Mouse (Mus musculus) neural tube, embryonic 13.5 days (tissue): ENCODE data around the gene Tmem220. TPM values are rescaled to one million over a fixed set of nuclear protein-coding genes. Genes with fewer than 3 reads are reported as not detected.
A peak's percentile ranks its signal among the peaks of the same experiment; 100 is the strongest.

Experiments
- ATAC-seq: fragments of 200-750 bp; cut with Nextera tagmentation; 2 replicates; pipeline ENCODE4 v1.8.0; 2017; ENCODE audit warnings: low read depth, mild to moderate bottlenecking, moderate TSS enrichment, moderate library complexity
- H3K27ac ChIP-seq: fragments of 300-500 bp; sonication (generic); replicated peaks from 2 replicates; pipeline ENCODE4 v1.5.1; 2015; ENCODE audit warnings: moderate library complexity, mild to moderate bottlenecking, inconsistent platforms
- H3K27me3 ChIP-seq: fragments of 300-500 bp; sonication (generic); 2 replicates; pipeline ENCODE4 v1.6.1; 2015; ENCODE audit warnings: mild to moderate bottlenecking, inconsistent platforms
- H3K36me3 ChIP-seq: fragments of 300-500 bp; sonication (generic); 2 replicates; pipeline ENCODE4 v1.6.1; 2015; ENCODE audit warnings: mild to moderate bottlenecking, inconsistent platforms
- H3K4me1 ChIP-seq: fragments of 300-500 bp; sonication (generic); replicated peaks from 2 replicates; pipeline ENCODE4 v1.6.1; 2015; ENCODE audit warnings: inconsistent platforms
- H3K4me2 ChIP-seq: fragments of 300-500 bp; sonication (generic); 2 replicates; pipeline ENCODE4 v1.6.1; 2015; ENCODE audit warnings: inconsistent platforms, mild to moderate bottlenecking, moderate library complexity
- H3K4me3 ChIP-seq: fragments of 300-500 bp; sonication (generic); 2 replicates; pipeline ENCODE4 v1.5.1; 2015; ENCODE audit warnings: mild to moderate bottlenecking, inconsistent platforms
- H3K9ac ChIP-seq: fragments of 300-500 bp; sonication (generic); 2 replicates; pipeline ENCODE4 v1.6.1; 2015; ENCODE audit warnings: moderate library complexity, mild to moderate bottlenecking, inconsistent platforms
- H3K9me3 ChIP-seq: fragments of 300-500 bp; sonication (generic); 2 replicates; pipeline ENCODE4 v1.6.1; 2016; ENCODE audit warnings: inconsistent platforms
- WGBS: fragments of 180-500 bp; shearing (Covaris S2); methylation state at CpG from one replicate; pipeline ENCODE4 v1.1.7; 2015; 5-methylcytosine and 5-hydroxymethylcytosine counted together
- polyA plus RNA-seq: library from polyadenylated mRNA; unstranded; fragments of >200 nt; fragmentation: Nextera tagmentation; extraction: Ambion mirVana; gene quantifications from 2 replicates; pipeline ENCODE4 v1.2.1, GENCODE M21; 2015

Tmem220 gene
- 0.87 and 0.98 TPM in 2 replicates for polyA plus RNA-seq

GRCm38 (mm10) chr11:67024867-67025477, at the start of gene Tmem220:
Tmem220 (plus strand) TSS chr11:67025154.
- ATAC-seq: peak; percentile 96
- Histone ChIP-seq H3K4me3 (peak within 1 kb of the TSS; percentile 45), H3K9ac (peak within 1 kb of the TSS; percentile 71), H3K27me3 (0 out of 2 replicates have a peak, but pooled peaks cover 4% of the 10 kb centered on the region), H3K36me3 (no peaks in the 10 kb centered on the region), H3K27ac (no peak within 1 kb of the TSS), H3K9me3 (no peaks in the 10 kb centered on the region), H3K4me1 (peaks cover 29% of the 10 kb centered on the region), H3K4me2 (peak within 1 kb of the TSS; percentile 65)
- WGBS: under 1% methylated on average over 33 of the region's 35 CpGs

GRCm38 (mm10) chr11:66975606-66976330, 49.2 kb upstream of the Tmem220 start:
- no peak overlapping the region for H3K4me2 ChIP-seq
- WGBS: 92% methylated on average over 7 of the region's 7 CpGs
- no peak overlapping the region for H3K4me3 ChIP-seq
- no peaks in the 10 kb centered on the region for H3K4me1 ChIP-seq
- no peaks in the 10 kb centered on the region for H3K27me3 ChIP-seq
- no peak overlapping the region for H3K9ac ChIP-seq
- H3K9me3 ChIP-seq: 0 out of 2 replicates have a peak, but pooled peaks cover 5% of the 10 kb centered on the region
- no peak for ATAC-seq
- H3K36me3 ChIP-seq: no peaks in the 10 kb centered on the region
- no peak overlapping the region for H3K27ac ChIP-seq

- Histone ChIP-seq H3K4me3 (no peak overlapping the region), H3K27me3 (no peaks in the 10 kb centered on the region), H3K4me1 (peaks cover 20% of the 10 kb centered on the region), H3K4me2 (no peak overlapping the region), H3K27ac (no peak overlapping the region), H3K9ac (no peak overlapping the region), H3K36me3 (no peaks in the 10 kb centered on the region), H3K9me3 (no peaks in the 10 kb centered on the region)
- WGBS: 85% methylated on average over 15 of the region's 15 CpGs
- no peak for ATAC-seq
Observed at GRCm38 (mm10) chr11:66981336-66982115, 43.4 kb upstream of the Tmem220 start.

GRCm38 (mm10) chr11:66982794-66983193, 42.2 kb upstream of the Tmem220 start:
- Histone ChIP-seq H3K27ac (no peak overlapping the region), H3K27me3 (no peaks in the 10 kb centered on the region), H3K9ac (no peak overlapping the region), H3K4me2 (no peak overlapping the region), H3K36me3 (no peaks in the 10 kb centered on the region), H3K4me3 (no peak overlapping the region), H3K9me3 (no peaks in the 10 kb centered on the region), H3K4me1 (peaks cover 20% of the 10 kb centered on the region)
- ATAC-seq: no peak
- 50% methylated on average over 6 of the region's 6 CpGs for WGBS

- ATAC-seq: peak; percentile 28; the same call in 1 of the 2 replicates
- no peak overlapping the region for H3K4me2 ChIP-seq
- no peaks in the 10 kb centered on the region for H3K27me3 ChIP-seq
- WGBS: 65% methylated on average over 11 of the region's 11 CpGs
- peak overlapping the region; percentile 76; the same call in 1 of the 2 replicates for H3K27ac ChIP-seq
- H3K9ac ChIP-seq: no peak overlapping the region
- peaks cover 20% of the 10 kb centered on the region for H3K4me1 ChIP-seq
- no peaks in the 10 kb centered on the region for H3K9me3 ChIP-seq
- H3K4me3 ChIP-seq: no peak overlapping the region
- H3K36me3 ChIP-seq: no peaks in the 10 kb centered on the region
Observed at GRCm38 (mm10) chr11:66983422-66984164, 41.4 kb upstream of the Tmem220 start.

GRCm38 (mm10) chr11:66984165-66985135, 40.5 kb upstream of the Tmem220 start:
- H3K4me2 ChIP-seq: peak overlapping the region; percentile 64
- H3K9me3 ChIP-seq: no peaks in the 10 kb centered on the region
- H3K36me3 ChIP-seq: no peaks in the 10 kb centered on the region
- 4% methylated on average over 28 of the region's 28 CpGs for WGBS
- peak overlapping the region; percentile 40 for H3K4me3 ChIP-seq
- H3K27me3 ChIP-seq: no peaks in the 10 kb centered on the region
- H3K27ac ChIP-seq: peak overlapping the region; percentile 76
- peak overlapping the region; percentile 66 for H3K9ac ChIP-seq
- peak; percentile 71 for ATAC-seq
- H3K4me1 ChIP-seq: peaks cover 20% of the 10 kb centered on the region

- H3K4me3 ChIP-seq: peak overlapping the region; percentile 40
- peaks cover 20% of the 10 kb centered on the region for H3K4me1 ChIP-seq
- H3K4me2 ChIP-seq: peak overlapping the region; percentile 64
- ATAC-seq: no peak
- H3K9ac ChIP-seq: peak overlapping the region; percentile 50
- no peaks in the 10 kb centered on the region for H3K9me3 ChIP-seq
- 34% methylated on average over 11 of the region's 11 CpGs for WGBS
- no peaks in the 10 kb centered on the region for H3K36me3 ChIP-seq
- H3K27me3 ChIP-seq: no peaks in the 10 kb centered on the region
- peak overlapping the region; percentile 76 for H3K27ac ChIP-seq
Observed at GRCm38 (mm10) chr11:66985136-66985702, 39.7 kb upstream of the Tmem220 start.

GRCm38 (mm10) chr11:66992150-66992549, 32.8 kb upstream of the Tmem220 start:
- Histone ChIP-seq H3K9ac (no peak overlapping the region), H3K27ac (no peak overlapping the region), H3K27me3 (no peaks in the 10 kb centered on the region), H3K4me1 (no peaks in the 10 kb centered on the region), H3K4me2 (no peak overlapping the region), H3K9me3 (no peaks in the 10 kb centered on the region), H3K36me3 (no peaks in the 10 kb centered on the region), H3K4me3 (no peak overlapping the region)
- WGBS: 73% methylated on average over 2 of the region's 2 CpGs
- no peak for ATAC-seq

GRCm38 (mm10) chr11:66993674-66994073, 31.3 kb upstream of the Tmem220 start:
- ATAC-seq: no peak
- 41% methylated on average over 1 of the region's 1 CpGs for WGBS

GRCm38 (mm10) chr11:66996446-66996845, 28.5 kb upstream of the Tmem220 start:
- 76% methylated on average over 4 of the region's 4 CpGs for WGBS
- H3K4me1 ChIP-seq: peaks cover 18% of the 10 kb centered on the region
- ATAC-seq: no peak

More at GRCm38 (mm10) chr11:66993674-66994073, 31.3 kb upstream of the Tmem220 start:
- no peak overlapping the region for H3K4me3 ChIP-seq
- peaks cover 4% of the 10 kb centered on the region; the same call in 1 of the 2 replicates for H3K4me1 ChIP-seq
- no peaks in the 10 kb centered on the region for H3K27me3 ChIP-seq
- H3K36me3 ChIP-seq: no peaks in the 10 kb centered on the region
- no peaks in the 10 kb centered on the region for H3K9me3 ChIP-seq
- H3K4me2 ChIP-seq: no peak overlapping the region
- no peak overlapping the region for H3K27ac ChIP-seq
- H3K9ac ChIP-seq: no peak overlapping the region

More at GRCm38 (mm10) chr11:66996446-66996845, 28.5 kb upstream of the Tmem220 start:
- Histone ChIP-seq H3K27me3 (no peaks in the 10 kb centered on the region), H3K4me3 (no peak overlapping the region), H3K4me2 (no peak overlapping the region), H3K9ac (no peak overlapping the region), H3K9me3 (no peaks in the 10 kb centered on the region), H3K27ac (no peak overlapping the region), H3K36me3 (no peaks in the 10 kb centered on the region)
